Mouse (Mus musculus): ENCODE measurements around the gene Rps19. TPM values are rescaled to one million over a fixed set of nuclear protein-coding genes. Genes with fewer than 3 reads are reported as not detected.
"Not testable (repeated sequence)": the region's sequence is repeated elsewhere in the genome, so short reads cannot be mapped to it uniquely, and the experiment has no call there.

Rps19 gene
- 543 and 698 TPM in 2 replicates for polyA plus RNA-seq (2012; rRNA removed)

DNA sequence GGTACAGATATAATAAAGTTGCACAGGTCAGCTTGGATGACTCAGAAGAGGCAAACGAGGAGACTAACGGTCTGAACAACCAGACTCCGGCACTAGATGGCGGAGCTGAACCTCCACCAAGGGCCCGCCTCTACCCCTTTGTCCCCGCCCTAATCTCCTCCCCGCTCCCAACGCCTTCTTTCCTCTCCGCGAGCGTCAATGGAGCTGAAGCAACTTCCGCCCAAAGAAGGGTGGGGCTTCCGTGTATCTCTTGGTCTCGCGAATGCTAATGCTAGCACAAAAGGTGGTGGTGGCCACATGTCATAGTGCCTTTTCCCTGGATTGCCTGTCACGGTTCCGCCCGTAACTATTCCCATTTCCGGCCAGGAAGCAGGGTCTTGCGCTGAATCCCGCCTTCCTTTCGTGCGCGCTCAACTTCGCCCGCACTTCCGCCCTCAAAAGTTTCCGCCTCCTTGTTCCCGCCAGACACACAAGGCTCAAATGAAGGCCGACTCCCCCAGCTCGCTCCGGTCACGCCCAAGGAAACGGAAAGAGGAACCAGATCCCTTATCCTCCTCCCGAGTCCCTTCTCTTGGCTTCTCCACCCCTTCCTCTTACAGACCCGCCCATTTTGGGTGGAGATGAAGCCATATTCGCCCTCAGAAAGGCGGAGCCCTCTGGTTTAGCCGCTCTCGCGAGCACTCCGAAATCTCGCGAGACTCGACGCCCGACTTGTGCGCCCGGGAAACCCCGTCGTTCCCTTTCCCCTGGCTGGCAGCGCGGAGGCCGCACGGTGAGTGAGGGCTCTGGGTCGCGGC lies at the start of gene Rps19:
Rps19 (plus strand) TSS at position 476 of the 797 bp plus-strand sequence.
- TF ChIP-seq CTCF (IDR thresholded peaks at IDR 0.05; ENCODE audit: borderline replicate concordance, control insufficient read depth, extremely low read depth, insufficient read depth, low read length, poor library complexity) (0 out of 2 replicates have a peak, but pooled peaks have one; percentile 29), POLR2A (IDR thresholded peaks at IDR 0.05; ENCODE audit: control insufficient read depth, extremely low read depth, insufficient read depth, low read length, poor library complexity) (peak; percentile 83)
- Histone ChIP-seq H3K4me1 (replicated peaks; ENCODE audit: control insufficient read depth, insufficient read depth, low read length) (peaks cover 14% of the 10 kb centered on the region), H3K27ac (ENCODE audit: control insufficient read depth, insufficient read depth, low read length) (peak within 1 kb of the TSS; percentile 92), H3K4me3 (ENCODE audit: control insufficient read depth, insufficient read depth, low read length) (peak within 1 kb of the TSS; percentile 73), H3K27me3 (ENCODE audit: control insufficient read depth, insufficient read depth, low read length) (no peaks in the 10 kb centered on the region), H3K36me3 (ENCODE audit: control insufficient read depth, insufficient read depth, low read length) (peaks cover 32% of the 10 kb centered on the region)
- peak; percentile 96 for DNase-seq
- under 1% methylated on average over 57 of the region's 57 CpGs for WGBS

DNA sequence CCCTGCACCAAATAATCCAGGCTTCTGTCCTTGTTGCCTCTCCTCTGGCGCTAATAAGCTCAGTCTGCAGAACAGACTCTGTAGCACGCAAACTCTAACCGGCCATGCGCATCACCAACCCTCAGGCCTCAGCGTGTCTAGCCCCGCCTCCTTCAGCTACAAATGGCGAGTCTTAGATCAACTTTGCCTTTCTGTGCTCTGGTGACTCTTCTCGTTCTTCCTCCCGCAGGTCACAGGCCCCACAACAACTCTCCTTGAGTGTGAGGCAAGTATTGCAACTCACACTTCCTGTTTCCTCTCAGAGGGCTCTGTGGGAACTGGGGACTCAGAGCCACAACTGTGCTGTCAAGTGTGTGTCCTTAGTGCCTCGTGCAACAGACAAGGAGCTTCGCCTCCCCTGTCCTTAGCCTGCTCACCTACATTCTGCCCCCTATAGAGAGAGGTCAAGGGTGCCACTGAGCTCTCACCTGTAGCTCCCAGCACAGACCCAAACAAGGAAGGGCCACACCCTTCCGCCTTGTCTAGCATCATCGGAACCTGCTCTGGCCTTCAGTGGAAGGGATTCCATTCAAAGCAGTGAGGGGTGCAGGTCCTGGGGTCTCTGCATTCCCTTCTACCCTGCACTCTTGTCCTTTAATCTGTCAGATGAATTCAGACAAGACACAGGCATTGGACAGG lies 45.3 kb upstream of the Rps19 start:
- not testable (repeated sequence) for H3K27me3 ChIP-seq (ENCODE audit: control insufficient read depth, insufficient read depth, low read length); H3K4me3 ChIP-seq (ENCODE audit: control insufficient read depth, insufficient read depth, low read length); H3K36me3 ChIP-seq (ENCODE audit: control insufficient read depth, insufficient read depth, low read length); H3K4me1 ChIP-seq (replicated peaks; ENCODE audit: control insufficient read depth, insufficient read depth, low read length)
- peak; percentile 8 for DNase-seq
- H3K27ac ChIP-seq (ENCODE audit: control insufficient read depth, insufficient read depth, low read length), result peak overlapping the region; percentile 71; the same call in 1 of the 2 replicates
- WGBS, result 29% methylated on average over 13 of the region's 13 CpGs

DNA sequence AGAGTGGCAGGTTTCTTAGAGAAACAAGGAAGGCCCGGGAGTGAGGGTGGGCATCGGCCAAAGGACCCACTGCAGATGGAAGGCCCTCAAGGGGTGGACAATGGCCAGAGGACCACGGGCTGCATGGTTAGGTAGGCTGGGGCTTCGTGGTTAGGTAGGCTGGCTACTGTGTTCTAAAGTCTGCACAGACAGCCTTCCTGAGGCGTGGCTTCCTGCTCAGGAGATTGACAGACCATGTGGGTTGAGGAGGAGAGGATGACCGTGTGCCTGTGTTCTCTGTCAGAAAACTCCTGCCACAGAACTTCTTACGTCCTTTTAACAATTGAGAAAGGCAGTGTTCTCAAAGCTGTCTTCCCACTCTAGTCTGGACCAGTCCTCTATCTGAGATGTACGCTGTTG lies 44.8 kb upstream of the Rps19 start:
- DNase-seq, result peak; percentile 8
- TF ChIP-seq POLR2A (IDR thresholded peaks at IDR 0.05; ENCODE audit: control insufficient read depth, extremely low read depth, insufficient read depth, low read length, poor library complexity) (no peak), CTCF (IDR thresholded peaks at IDR 0.05; ENCODE audit: borderline replicate concordance, control insufficient read depth, extremely low read depth, insufficient read depth, low read length, poor library complexity) (no peak)
- no peak overlapping the region for H3K4me3 ChIP-seq (ENCODE audit: control insufficient read depth, insufficient read depth, low read length)
- no peaks in the 10 kb centered on the region for H3K27me3 ChIP-seq (ENCODE audit: control insufficient read depth, insufficient read depth, low read length)
- H3K4me1 ChIP-seq (replicated peaks; ENCODE audit: control insufficient read depth, insufficient read depth, low read length), result peaks cover 9% of the 10 kb centered on the region
- WGBS, result 41% methylated on average over 8 of the region's 8 CpGs
- peak overlapping the region; percentile 34; the same call in 1 of the 2 replicates for H3K27ac ChIP-seq (ENCODE audit: control insufficient read depth, insufficient read depth, low read length)
- no peaks in the 10 kb centered on the region for H3K36me3 ChIP-seq (ENCODE audit: control insufficient read depth, insufficient read depth, low read length)

DNA sequence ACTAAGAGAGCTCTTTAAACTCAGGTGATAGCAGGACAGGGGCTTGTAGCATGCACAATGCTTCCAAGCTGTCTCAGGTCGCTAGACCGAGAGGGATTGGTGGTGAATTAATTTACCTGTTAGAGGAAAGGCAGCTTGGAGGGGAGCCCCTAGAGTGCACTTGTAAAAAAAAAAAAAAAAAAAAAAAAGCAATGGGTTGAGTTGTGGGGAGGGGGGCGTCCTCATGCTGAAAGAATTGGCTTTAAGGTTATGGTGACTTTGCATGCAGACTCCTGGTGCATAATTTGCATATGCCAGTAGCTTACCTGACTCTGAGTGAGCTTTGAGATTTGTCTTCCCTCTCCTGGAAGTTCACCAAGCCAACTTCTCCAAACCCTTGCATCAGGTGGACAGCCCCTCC lies 43.8 kb upstream of the Rps19 start:
- DNase-seq, result no peak

DNA sequence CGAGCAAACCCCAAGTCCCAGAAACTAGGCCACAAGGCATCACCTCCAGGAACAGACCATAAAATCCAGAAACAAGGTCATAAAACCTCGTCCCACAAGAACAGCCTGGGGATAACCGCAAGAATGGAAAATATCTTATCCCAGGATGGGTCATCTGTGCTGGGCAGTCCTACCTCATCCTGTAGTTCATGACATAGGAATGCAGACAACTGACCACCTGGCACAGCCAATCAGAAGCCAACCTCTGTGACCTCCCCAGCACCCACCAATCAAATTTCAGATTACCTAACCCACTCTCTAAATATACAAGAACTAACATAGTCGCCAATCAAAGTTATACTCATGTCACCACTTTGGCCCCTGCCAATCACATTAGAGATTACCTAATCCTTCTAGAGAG lies 43.2 kb upstream of the Rps19 start:
- WGBS, result 93% methylated on average over 4 of the region's 4 CpGs

More for the DNA sequence above, 43.8 kb upstream of the Rps19 start:
- WGBS, result 92% methylated on average over 3 of the region's 3 CpGs
- peaks cover 9% of the 10 kb centered on the region for H3K4me1 ChIP-seq (replicated peaks; ENCODE audit: control insufficient read depth, insufficient read depth, low read length)
- no peak overlapping the region for H3K27ac ChIP-seq (ENCODE audit: control insufficient read depth, insufficient read depth, low read length)
- H3K4me3 ChIP-seq (ENCODE audit: control insufficient read depth, insufficient read depth, low read length), result no peak overlapping the region
- no peak for TF ChIP-seq POLR2A (IDR thresholded peaks at IDR 0.05; ENCODE audit: control insufficient read depth, extremely low read depth, insufficient read depth, low read length, poor library complexity)
- TF ChIP-seq CTCF (IDR thresholded peaks at IDR 0.05; ENCODE audit: borderline replicate concordance, control insufficient read depth, extremely low read depth, insufficient read depth, low read length, poor library complexity), result no peak
- H3K36me3 ChIP-seq (ENCODE audit: control insufficient read depth, insufficient read depth, low read length), result no peaks in the 10 kb centered on the region
- no peaks in the 10 kb centered on the region for H3K27me3 ChIP-seq (ENCODE audit: control insufficient read depth, insufficient read depth, low read length)

DNA sequence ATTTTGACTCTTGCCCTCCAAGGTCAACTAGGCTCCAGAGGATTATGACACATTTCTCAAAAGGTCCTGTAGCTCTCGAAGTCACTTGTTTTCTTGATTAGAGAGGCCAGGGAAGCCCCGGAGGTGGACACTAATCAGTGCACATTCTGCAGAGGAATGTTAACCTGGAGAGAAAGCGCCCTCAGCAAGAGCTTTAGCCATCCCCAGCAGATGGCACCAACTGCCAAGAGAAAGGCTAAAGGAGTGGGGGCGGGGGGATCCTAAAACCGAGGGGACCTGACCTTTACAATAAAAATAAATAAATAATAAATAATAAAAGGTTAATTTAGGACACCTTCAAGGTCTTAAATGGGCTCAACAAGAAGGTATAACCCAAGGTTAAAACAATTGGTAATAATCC lies 40.0 kb upstream of the Rps19 start:
- no peak for DNase-seq
- TF ChIP-seq POLR2A (IDR thresholded peaks at IDR 0.05; ENCODE audit: control insufficient read depth, extremely low read depth, insufficient read depth, low read length, poor library complexity) (no peak), CTCF (IDR thresholded peaks at IDR 0.05; ENCODE audit: borderline replicate concordance, control insufficient read depth, extremely low read depth, insufficient read depth, low read length, poor library complexity) (no peak)
- WGBS, result 74% methylated on average over 5 of the region's 5 CpGs
- Histone ChIP-seq H3K4me3 (ENCODE audit: control insufficient read depth, insufficient read depth, low read length) (no peak overlapping the region), H3K27me3 (ENCODE audit: control insufficient read depth, insufficient read depth, low read length) (no peaks in the 10 kb centered on the region), H3K27ac (ENCODE audit: control insufficient read depth, insufficient read depth, low read length) (no peak overlapping the region), H3K4me1 (replicated peaks; ENCODE audit: control insufficient read depth, insufficient read depth, low read length) (peaks cover 4% of the 10 kb centered on the region), H3K36me3 (ENCODE audit: control insufficient read depth, insufficient read depth, low read length) (no peaks in the 10 kb centered on the region)

More for the DNA sequence above, 43.2 kb upstream of the Rps19 start:
- no peak overlapping the region for H3K27ac ChIP-seq (ENCODE audit: control insufficient read depth, insufficient read depth, low read length)
- no peak overlapping the region for H3K4me3 ChIP-seq (ENCODE audit: control insufficient read depth, insufficient read depth, low read length)
- no peaks in the 10 kb centered on the region for H3K27me3 ChIP-seq (ENCODE audit: control insufficient read depth, insufficient read depth, low read length)
- no peak for DNase-seq
- H3K36me3 ChIP-seq (ENCODE audit: control insufficient read depth, insufficient read depth, low read length), result no peaks in the 10 kb centered on the region
- TF ChIP-seq POLR2A (IDR thresholded peaks at IDR 0.05; ENCODE audit: control insufficient read depth, extremely low read depth, insufficient read depth, low read length, poor library complexity), result no peak
- TF ChIP-seq CTCF (IDR thresholded peaks at IDR 0.05; ENCODE audit: borderline replicate concordance, control insufficient read depth, extremely low read depth, insufficient read depth, low read length, poor library complexity), result no peak
- peaks cover 9% of the 10 kb centered on the region for H3K4me1 ChIP-seq (replicated peaks; ENCODE audit: control insufficient read depth, insufficient read depth, low read length)

Data from thymus, adult 2 months (tissue).